Mouse (Mus musculus): ENCODE results near the gene Carm1. TPM values are rescaled to one million over a fixed set of nuclear protein-coding genes. Genes with fewer than 3 reads are reported as not detected.

The Carm1 gene
- polyA plus RNA-seq, 1 experiment from 2014 or later: 40.0 TPM

GRCm38 (mm10) chr9:21604119-21604518, 57.4 kb downstream of the Carm1 start:
- Histone ChIP-seq H3K9ac (no peak overlapping the region), H3K36me3 (no peaks in the 10 kb centered on the region), H3K4me1 (no peaks in the 10 kb centered on the region), H3K4me3 (replicated peaks) (no peak overlapping the region), H3K27ac (no peak overlapping the region), H3K27me3 (replicated peaks) (no peaks in the 10 kb centered on the region), H3K4me2 (no peak overlapping the region), H3K9me3 (no peaks in the 10 kb centered on the region)
- no peak for ATAC-seq (ENCODE audit: insufficient read depth, low FRiP score, low read depth)
- 73% methylated on average over 5 of the region's 5 CpGs for WGBS

- H3K27me3 ChIP-seq (replicated peaks): no peaks in the 10 kb centered on the region
- no peak overlapping the region for H3K4me2 ChIP-seq
- ATAC-seq (ENCODE audit: insufficient read depth, low FRiP score, low read depth): no peak
- no peak overlapping the region for H3K9ac ChIP-seq
- WGBS: 76% methylated on average over 5 of the region's 5 CpGs
- no peak overlapping the region for H3K4me3 ChIP-seq (replicated peaks)
- no peaks in the 10 kb centered on the region for H3K36me3 ChIP-seq
- H3K27ac ChIP-seq: no peak overlapping the region
- no peaks in the 10 kb centered on the region for H3K9me3 ChIP-seq
- no peaks in the 10 kb centered on the region for H3K4me1 ChIP-seq
These were observed 59.2 kb downstream of the Carm1 start for GRCm38 (mm10) chr9:21605865-21606264.

GRCm38 (mm10) chr9:21606648-21607047, 60.0 kb downstream of the Carm1 start:
- H3K36me3 ChIP-seq: no peaks in the 10 kb centered on the region
- WGBS: 90% methylated on average over 1 of the region's 1 CpGs
- no peaks in the 10 kb centered on the region for H3K9me3 ChIP-seq
- no peak overlapping the region for H3K27ac ChIP-seq
- no peak for ATAC-seq (ENCODE audit: insufficient read depth, low FRiP score, low read depth)
- no peak overlapping the region for H3K9ac ChIP-seq
- H3K4me2 ChIP-seq: no peak overlapping the region
- no peaks in the 10 kb centered on the region for H3K4me1 ChIP-seq
- H3K4me3 ChIP-seq (replicated peaks): no peak overlapping the region
- no peaks in the 10 kb centered on the region for H3K27me3 ChIP-seq (replicated peaks)

- Histone ChIP-seq H3K9me3 (no peaks in the 10 kb centered on the region), H3K4me2 (no peak overlapping the region), H3K9ac (no peak overlapping the region), H3K27ac (no peak overlapping the region), H3K4me3 (replicated peaks) (no peak overlapping the region), H3K36me3 (no peaks in the 10 kb centered on the region), H3K4me1 (no peaks in the 10 kb centered on the region), H3K27me3 (replicated peaks) (no peaks in the 10 kb centered on the region)
- ATAC-seq (ENCODE audit: insufficient read depth, low FRiP score, low read depth): 0 out of 2 replicates have a peak, but pooled peaks have one; percentile 14
- 80% methylated on average over 1 of the region's 1 CpGs for WGBS
These were observed 63.2 kb downstream of the Carm1 start for GRCm38 (mm10) chr9:21609861-21610260.

GRCm38 (mm10) chr9:21614864-21615616, 68.3 kb downstream of the Carm1 start:
- Histone ChIP-seq H3K36me3 (no peaks in the 10 kb centered on the region), H3K27ac (peak overlapping the region; percentile 91), H3K27me3 (replicated peaks) (no peaks in the 10 kb centered on the region), H3K4me2 (peak overlapping the region; percentile 52), H3K4me3 (replicated peaks) (peak overlapping the region; percentile 74), H3K9me3 (no peaks in the 10 kb centered on the region), H3K4me1 (peaks cover 5% of the 10 kb centered on the region; the same call in 1 of the 2 replicates), H3K9ac (peak overlapping the region; percentile 14; the same call in 1 of the 2 replicates)
- 70% methylated on average over 15 of the region's 15 CpGs for WGBS
- no peak for ATAC-seq (ENCODE audit: insufficient read depth, low FRiP score, low read depth)

- ATAC-seq (ENCODE audit: insufficient read depth, low FRiP score, low read depth): peak; percentile 93
- 2% methylated on average over 45 of the region's 45 CpGs for WGBS
- H3K4me1 ChIP-seq: peaks cover 6% of the 10 kb centered on the region; the same call in 1 of the 2 replicates
- no peaks in the 10 kb centered on the region for H3K9me3 ChIP-seq
- peak within 1 kb of the TSS; percentile 56 for H3K4me2 ChIP-seq
- H3K27ac ChIP-seq: peak within 1 kb of the TSS; percentile 97
- no peaks in the 10 kb centered on the region for H3K27me3 ChIP-seq (replicated peaks)
- no peaks in the 10 kb centered on the region for H3K36me3 ChIP-seq
- peak within 1 kb of the TSS; percentile 72 for H3K9ac ChIP-seq
- H3K4me3 ChIP-seq (replicated peaks): peak within 1 kb of the TSS; percentile 74
These were observed 69.0 kb downstream of the Carm1 start, which contains the start of gene Smarca4 for GRCm38 (mm10) chr9:21615617-21616231. Gene Smarca4, plus strand, starts transcription at chr9:21616169.

GRCm38 (mm10) chr9:21616232-21616781, 69.6 kb downstream of the Carm1 start:
- WGBS: under 1% methylated on average over 55 of the region's 57 CpGs
- Histone ChIP-seq H3K9ac (peak overlapping the region; percentile 72), H3K36me3 (no peaks in the 10 kb centered on the region), H3K4me3 (replicated peaks) (peak overlapping the region; percentile 74), H3K27ac (peak overlapping the region; percentile 97), H3K4me1 (peaks cover 9% of the 10 kb centered on the region; the same call in 1 of the 2 replicates), H3K4me2 (peak overlapping the region; percentile 56), H3K9me3 (no peaks in the 10 kb centered on the region), H3K27me3 (replicated peaks) (no peaks in the 10 kb centered on the region)
- peak; percentile 64 for ATAC-seq (ENCODE audit: insufficient read depth, low FRiP score, low read depth)

- peak overlapping the region; percentile 56 for H3K4me2 ChIP-seq
- 4% methylated on average over 10 of the region's 10 CpGs for WGBS
- no peak for ATAC-seq (ENCODE audit: insufficient read depth, low FRiP score, low read depth)
- H3K27me3 ChIP-seq (replicated peaks): no peaks in the 10 kb centered on the region
- H3K4me1 ChIP-seq: peaks cover 9% of the 10 kb centered on the region; the same call in 1 of the 2 replicates
- H3K9ac ChIP-seq: peak overlapping the region; percentile 72; the same call in 1 of the 2 replicates
- H3K36me3 ChIP-seq: no peaks in the 10 kb centered on the region
- peak overlapping the region; percentile 74 for H3K4me3 ChIP-seq (replicated peaks)
- H3K27ac ChIP-seq: peak overlapping the region; percentile 97
- H3K9me3 ChIP-seq: no peaks in the 10 kb centered on the region
These were observed 70.4 kb downstream of the Carm1 start for GRCm38 (mm10) chr9:21617066-21617465.

GRCm38 (mm10) chr9:21620229-21620628, 73.5 kb downstream of the Carm1 start:
- Histone ChIP-seq H3K9ac (no peak overlapping the region), H3K27ac (peak overlapping the region; percentile 28; the same call in 1 of the 2 replicates), H3K9me3 (no peaks in the 10 kb centered on the region), H3K4me3 (replicated peaks) (no peak overlapping the region), H3K27me3 (replicated peaks) (no peaks in the 10 kb centered on the region), H3K4me2 (no peak overlapping the region), H3K36me3 (no peaks in the 10 kb centered on the region), H3K4me1 (peaks cover 9% of the 10 kb centered on the region; the same call in 1 of the 2 replicates)
- ATAC-seq (ENCODE audit: insufficient read depth, low FRiP score, low read depth): no peak
- WGBS: 75% methylated on average over 4 of the region's 4 CpGs

GRCm38 (mm10) chr9:21622676-21623075, 76.0 kb downstream of the Carm1 start:
- H3K36me3 ChIP-seq: no peaks in the 10 kb centered on the region
- no peak overlapping the region for H3K27ac ChIP-seq
- WGBS: 98% methylated on average over 1 of the region's 1 CpGs

GRCm38 (mm10) chr9:21625342-21626339, 78.9 kb downstream of the Carm1 start:
- H3K4me3 ChIP-seq (replicated peaks): no peak overlapping the region
- 83% methylated on average over 10 of the region's 10 CpGs for WGBS
- no peak overlapping the region for H3K4me2 ChIP-seq
- H3K27ac ChIP-seq: no peak overlapping the region
- 0 out of 2 replicates have a peak, but pooled peaks cover 4% of the 10 kb centered on the region for H3K4me1 ChIP-seq
- no peak for ATAC-seq (ENCODE audit: insufficient read depth, low FRiP score, low read depth)
- no peaks in the 10 kb centered on the region for H3K9me3 ChIP-seq
- no peaks in the 10 kb centered on the region for H3K27me3 ChIP-seq (replicated peaks)
- H3K36me3 ChIP-seq: no peaks in the 10 kb centered on the region
- no peak overlapping the region for H3K9ac ChIP-seq

More at GRCm38 (mm10) chr9:21622676-21623075, 76.0 kb downstream of the Carm1 start:
- ATAC-seq (ENCODE audit: insufficient read depth, low FRiP score, low read depth): no peak
- Histone ChIP-seq H3K9me3 (no peaks in the 10 kb centered on the region), H3K4me1 (peaks cover 9% of the 10 kb centered on the region; the same call in 1 of the 2 replicates), H3K27me3 (replicated peaks) (no peaks in the 10 kb centered on the region), H3K4me2 (no peak overlapping the region), H3K4me3 (replicated peaks) (no peak overlapping the region), H3K9ac (no peak overlapping the region)
